Mouse (Mus musculus) left cerebral cortex, postnatal 14 days (tissue): ENCODE data around the gene Olfr504. TPM values are rescaled to one million over a fixed set of nuclear protein-coding genes. Genes with fewer than 3 reads are reported as not detected.
"Not testable (repeated sequence)": the region's sequence is repeated elsewhere in the genome, so short reads cannot be mapped to it uniquely, and the experiment has no call there.

Experiments used
- DNase-seq, 2 experiments: peaks; one replicate each; pipeline ENCODE4 v3.0.0; 2021 to 2022; ENCODE audit warnings: low spot score in 2 of 2, mixed read lengths in 1 of 2
- intact Hi-C: fragments of 180-260 bp; cut with DNase I; formaldehyde crosslinking; loops from one replicate; pipeline ENCODE4 v1.15.1; 2025
- long read RNA-seq, 2 experiments: library from polyadenylated mRNA; stranded (forward); transcript quantifications; one replicate each; pipeline ENCODE4 v2.0.0; 2021
- total RNA-seq, 2 experiments: library from RNA; stranded (reverse); gene quantifications; 2 replicates each; pipeline ENCODE4 v1.2.3; 2021

Gene Olfr504
- total RNA-seq: not detected
- long read RNA-seq, experiment 1: 0 reads
- long read RNA-seq, experiment 2: 0 reads

DNA sequence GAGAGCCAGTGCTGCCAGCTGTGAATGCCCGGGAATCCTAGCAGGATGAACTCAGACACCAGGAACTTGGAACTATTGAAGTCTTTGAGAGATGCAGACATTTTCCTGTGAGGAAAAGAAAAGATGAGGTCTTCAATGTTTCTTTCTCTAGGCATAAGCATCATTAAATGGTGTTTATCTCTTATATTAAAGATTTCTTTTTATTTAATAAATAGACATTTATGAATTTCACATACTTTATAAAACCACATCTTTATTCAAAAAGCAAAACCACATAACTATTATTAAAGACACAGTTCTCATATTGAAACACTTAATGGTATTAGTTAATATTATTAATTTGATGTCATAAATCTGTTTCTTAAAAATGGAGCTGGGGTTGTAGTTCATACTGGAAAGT is at the start of gene Olfr504:
Gene Olfr504 (minus strand): TSS at position 101 of the 400 bp plus-strand sequence.
- intact Hi-C loops: no loop called here
- no peak for DNase-seq

DNA sequence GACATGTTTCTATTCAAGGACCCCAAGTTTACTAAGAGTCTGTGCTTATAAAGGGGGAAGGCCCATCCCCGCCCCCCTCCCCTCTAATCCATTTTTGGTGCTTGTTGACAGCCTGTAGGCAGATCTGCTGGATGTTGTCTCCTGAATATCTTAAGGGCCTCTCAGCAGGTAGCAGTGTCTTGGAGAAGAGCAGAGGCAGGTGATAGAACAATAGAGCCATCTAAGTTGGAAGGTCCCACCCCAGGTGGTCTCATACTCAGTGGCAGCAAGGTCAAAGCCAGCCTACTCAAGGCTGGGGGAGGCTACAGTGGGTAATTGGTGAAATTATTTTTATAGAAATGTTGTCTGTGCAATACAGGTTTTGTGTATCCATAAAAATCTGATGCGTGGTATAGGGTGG is 48.5 kb upstream of the Olfr504 start:
- intact Hi-C loops: no loop called here

DNA sequence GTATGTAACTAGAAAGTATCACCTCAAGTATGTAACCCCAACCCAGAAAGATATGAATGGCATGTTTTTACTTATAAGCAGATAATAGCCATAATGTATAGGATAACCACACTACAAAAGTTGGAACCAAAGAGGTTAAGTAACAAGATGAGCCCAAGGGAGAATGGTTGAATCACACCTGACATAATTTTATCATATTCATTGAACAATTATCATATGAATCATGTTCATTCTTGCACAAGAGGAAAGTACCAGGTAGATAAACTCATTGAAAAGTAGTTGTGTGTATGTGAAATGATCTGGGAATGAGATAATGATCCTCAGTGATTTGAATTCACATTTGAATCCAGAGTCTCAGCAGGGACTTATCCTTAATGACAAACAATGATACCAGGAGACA is 44.9 kb upstream of the Olfr504 start, which contains the start of gene Olfr506:
Gene Olfr506 (plus strand): TSS at position 301 of the 400 bp plus-strand sequence.
- intact Hi-C loops: no loop called here
- no peak for DNase-seq

More for the DNA sequence above, 48.5 kb upstream of the Olfr504 start:
- no peak for DNase-seq

DNA sequence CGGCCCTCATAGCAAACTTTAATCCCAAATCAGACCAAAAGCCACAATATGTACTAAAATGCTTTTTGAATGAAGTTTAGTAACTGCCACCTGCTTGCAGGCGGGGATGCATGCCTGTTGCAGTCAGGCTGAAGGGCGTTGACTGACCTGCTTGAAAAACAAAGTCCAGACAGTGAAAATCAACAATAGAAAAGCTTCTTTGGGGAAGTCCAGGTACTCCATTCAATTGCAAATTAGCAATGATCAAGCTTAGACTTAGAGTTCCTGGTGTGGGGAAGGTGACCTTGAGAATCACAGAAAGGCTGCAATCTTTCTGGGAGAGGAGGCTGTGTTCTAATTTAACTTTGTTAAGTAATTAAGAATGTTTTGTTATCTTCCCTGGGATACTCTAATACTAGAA is 36.3 kb upstream of the Olfr504 start:
- DNase-seq, intact Hi-C loops: not testable (repeated sequence)

DNA sequence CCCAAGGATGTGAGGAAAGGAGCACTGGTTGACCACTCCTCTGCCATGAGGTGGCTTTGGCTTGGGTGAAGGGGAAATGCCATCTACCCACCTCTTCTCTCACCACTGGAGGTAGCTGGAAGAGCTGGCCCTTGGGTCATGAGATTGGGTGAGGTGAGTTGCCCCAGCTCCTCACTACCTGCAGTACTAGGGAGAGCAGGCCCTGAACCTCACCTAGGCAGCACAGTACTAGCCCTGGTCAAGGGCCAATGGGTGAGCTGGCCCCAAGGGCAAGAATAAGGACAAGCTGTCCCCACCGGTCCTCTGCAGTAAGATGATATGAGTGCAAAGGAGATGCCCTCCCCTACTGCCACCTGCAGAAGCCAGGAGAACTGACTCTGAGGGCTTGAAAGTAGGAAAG is 24.2 kb upstream of the Olfr504 start:
- intact Hi-C loops: no loop called here
- DNase-seq: no peak

DNA sequence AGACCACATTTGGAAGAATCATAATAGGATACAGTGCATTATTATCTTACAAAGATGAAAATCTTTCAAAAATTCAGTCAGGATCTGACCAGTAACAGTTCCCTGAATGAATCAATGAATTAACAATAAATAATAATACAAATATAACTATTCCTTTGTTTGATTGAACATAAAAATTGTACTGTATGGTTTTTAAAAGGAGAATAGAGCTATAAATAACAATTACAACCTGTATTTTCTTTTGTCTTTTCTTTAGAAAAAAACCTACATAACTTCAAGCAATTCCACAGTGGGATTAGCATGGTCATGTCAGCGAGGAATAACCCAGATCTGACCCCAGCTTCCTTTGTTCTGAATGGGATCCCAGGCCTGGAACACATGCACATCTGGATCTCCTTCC is 21.4 kb downstream of the Olfr504 start, which contains the start of gene Olfr503:
Gene Olfr503 (plus strand): TSS at position 301 of the 400 bp plus-strand sequence.
- intact Hi-C loops, DNase-seq: not testable (repeated sequence)

DNA sequence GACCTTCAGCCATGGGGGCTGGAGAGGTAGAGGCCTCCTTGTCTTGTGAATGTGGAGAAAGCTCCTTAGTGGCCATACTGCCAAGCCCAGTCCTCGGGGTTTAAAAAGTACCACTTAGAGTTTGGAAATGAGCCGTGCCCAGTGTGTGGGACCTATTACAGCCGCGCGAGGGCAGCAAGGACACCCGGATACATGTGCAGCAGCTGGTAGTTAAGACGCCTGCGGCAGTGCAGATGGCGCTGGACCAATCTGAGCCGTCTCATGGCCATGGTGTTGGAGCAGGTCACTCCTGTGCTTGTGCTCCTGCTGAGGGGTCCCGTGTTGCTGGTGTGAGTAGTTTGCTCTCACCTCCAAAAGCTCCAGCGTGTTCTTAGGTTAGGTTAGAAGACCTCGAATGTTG is 23.2 kb downstream of the Olfr504 start:
- no peak for DNase-seq
- intact Hi-C loops: no loop called here

DNA sequence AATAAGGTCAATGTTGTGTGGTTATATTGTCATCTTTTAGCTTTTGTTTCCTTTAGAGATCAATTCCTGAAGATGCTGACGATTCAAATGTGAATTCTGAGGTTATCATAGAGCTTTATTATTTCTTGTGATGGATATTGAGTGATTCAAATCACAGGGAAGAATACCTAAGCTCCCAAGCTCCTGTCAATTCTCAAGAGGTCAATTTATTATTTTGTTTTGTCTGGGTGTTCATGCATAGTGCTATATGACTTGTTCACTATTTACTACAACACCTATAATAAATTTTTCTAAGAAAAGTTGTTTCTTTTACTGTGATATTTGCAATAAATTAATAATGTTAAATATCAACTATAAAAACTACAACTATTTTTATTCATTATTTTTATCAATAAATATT is 40.6 kb downstream of the Olfr504 start, which contains the start of gene Olfr502:
Gene Olfr502 (minus strand): TSS at position 101 of the 400 bp plus-strand sequence.
- intact Hi-C loops: no loop called here

More for the DNA sequence above, 40.6 kb downstream of the Olfr504 start, which contains the start of gene Olfr502:
- no peak for DNase-seq

Other genes with a start within 250 kb of the Olfr504 start
- gene Olfr492, start 242.1 kb downstream of the Olfr504 start, total RNA-seq: not detected
- gene Olfr493, start 218.8 kb downstream of the Olfr504 start, total RNA-seq: not detected
- not detected for gene Olfr494, start 200.5 kb downstream of the Olfr504 start, total RNA-seq
- gene Olfr495, start 172.6 kb downstream of the Olfr504 start, total RNA-seq: not detected
- not detected for gene Olfr497, start 145.4 kb downstream of the Olfr504 start, total RNA-seq
- gene Olfr498, start 100.5 kb downstream of the Olfr504 start, total RNA-seq: not detected
- gene Olfr502, start 40.7 kb downstream of the Olfr504 start, total RNA-seq: not detected
- gene Olfr503, start 21.3 kb downstream of the Olfr504 start, total RNA-seq: not detected
- gene Olfr506, start 45.0 kb upstream of the Olfr504 start, total RNA-seq: not detected
- not detected for gene Olfr507, start 56.0 kb upstream of the Olfr504 start, total RNA-seq
- not detected for gene Olfr508, start 64.2 kb upstream of the Olfr504 start, total RNA-seq
- not detected for gene Olfr509, start 86.1 kb upstream of the Olfr504 start, total RNA-seq
- gene Olfr510, start 100.6 kb upstream of the Olfr504 start, total RNA-seq: not detected
- not detected for gene Olfr512, start 147.5 kb upstream of the Olfr504 start, total RNA-seq
- gene Olfr513, start 185.2 kb upstream of the Olfr504 start, total RNA-seq: not detected